Mouse (Mus musculus): Measurements from ENCODE around the gene Trabd2b.

DNA sequence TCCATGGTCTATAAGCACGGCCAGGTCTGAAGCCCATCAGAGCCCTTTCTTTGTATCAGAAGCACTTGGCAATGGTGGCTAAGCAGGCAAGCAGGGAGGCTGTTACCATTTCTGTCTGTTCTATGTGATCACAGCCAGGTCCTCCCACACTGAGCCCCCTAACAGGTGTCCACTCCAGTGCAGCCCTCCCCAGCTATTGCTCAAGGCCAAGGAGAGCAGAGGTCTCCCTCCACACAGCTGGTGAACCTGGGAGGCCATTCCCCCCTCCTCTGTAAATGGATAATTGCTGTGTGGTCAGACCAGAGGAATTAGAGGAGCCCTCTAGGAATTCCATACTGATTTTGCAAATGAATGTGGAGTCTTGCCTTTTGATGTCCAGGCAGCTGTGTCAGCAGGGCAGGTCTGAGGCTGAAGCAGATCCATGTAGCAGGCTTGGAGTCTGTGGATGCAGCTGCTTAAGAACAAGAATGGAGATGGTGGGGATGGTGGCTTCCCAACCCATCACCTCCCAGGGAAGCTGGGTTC lies 161.6 kb downstream of the Trabd2b start:
- TF ChIP-seq ELF1 (IDR thresholded peaks at IDR 0.05; ENCODE audit: low read depth, low read length) (no peak), E2F4 (IDR thresholded peaks at IDR 0.05; ENCODE audit: borderline replicate concordance, low read depth, low read length) (no peak), CTCF (IDR thresholded peaks at IDR 0.05 in 2 of 3, conservative IDR thresholded peaks at IDR 0.05 in 1 of 3; ENCODE audit: control insufficient read depth in 1 of 3, insufficient read depth in 1 of 3, low read depth in 2 of 3, low read length in 3 of 3, poor library complexity in 1 of 3, severe bottlenecking in 1 of 3) (no peak), GATA1 (IDR thresholded peaks at IDR 0.05; ENCODE audit: low read depth, low read length) (no peak), ETS1 (IDR thresholded peaks at IDR 0.05; ENCODE audit: low read depth, low read length) (no peak), EP300 (IDR thresholded peaks at IDR 0.05; ENCODE audit: low read depth in 1 of 2, low read length in 2 of 2) (no peak), GABPA (IDR thresholded peaks at IDR 0.05; ENCODE audit: low read depth, low read length) (no peak), SMC3 (IDR thresholded peaks at IDR 0.05; ENCODE audit: low read depth, low read length) (no peak)
